Comparison of ENCODE assay signal across 19 mouse cellular contexts in the genomic region with DNA sequence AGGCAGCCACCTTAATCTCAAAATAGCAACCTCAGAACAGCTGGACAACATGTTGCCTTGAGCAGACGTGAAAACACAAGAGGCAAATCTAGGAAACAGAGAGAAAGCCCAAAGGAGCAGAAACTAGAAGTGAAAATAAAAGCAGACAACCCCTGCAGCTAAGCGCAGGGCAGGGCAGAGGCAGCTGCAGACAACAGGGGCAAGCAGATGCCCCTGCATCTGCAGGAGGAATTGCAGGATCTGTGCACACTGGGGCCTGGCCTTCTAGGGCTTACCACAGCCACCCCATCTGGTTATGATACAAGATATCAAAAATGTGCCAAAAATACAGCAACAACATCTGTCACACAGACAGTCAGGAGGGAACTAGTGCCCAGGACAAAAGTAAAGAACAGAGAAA.
"Had no signal": no experiment of that assay in that cellular context is flagged by ENCODE, and none has a peak within 500 bp of the region (broad histone marks: within the 10 kb centered on the region; RNA-seq: fewer than 3 reads in every experiment).

No protein-coding gene starts in this region.

- ATAC-seq: intestine, embryonic 16.5 days; liver, postnatal 0 days; lung, postnatal 0 days had no signal

- H3K9ac ChIP-seq: liver, embryonic 14.5 days; liver, postnatal 0 days; lung, embryonic 14.5 days; neural tube, embryonic 12.5 days; neural tube, embryonic 15.5 days had no signal

- H3K27me3 ChIP-seq: megakaryocyte, embryonic 14.5 days; neural tube, embryonic 12.5 days; neural tube, embryonic 15.5 days had no signal

- H3K4me2 ChIP-seq: liver, embryonic 11.5 days; lung, embryonic 14.5 days; neural tube, embryonic 12.5 days; neural tube, embryonic 15.5 days had no signal

- DNase-seq: kidney, adult 18-20 months; kidney, postnatal 10 days; kidney, postnatal 36 days; liver, postnatal 0 days; lung, embryonic 14.5 days; right cerebral cortex, adult 18-20 months; right cerebral cortex, postnatal 14 days; right cerebral cortex, postnatal 4 days; thymus, postnatal 36 days had no signal

- H3K9me3 ChIP-seq: megakaryocyte, embryonic 14.5 days; midbrain, embryonic 10.5 days; neural tube, embryonic 12.5 days; neural tube, embryonic 15.5 days had no signal

- H3K4me1 ChIP-seq: midbrain, embryonic 10.5 days; neural tube, embryonic 12.5 days had no signal

- H3K27ac ChIP-seq: liver, embryonic 14.5 days; macrophage; midbrain, embryonic 10.5 days; neural tube, embryonic 12.5 days; neural tube, embryonic 15.5 days; stomach, postnatal 0 days had no signal

- H3K4me3 ChIP-seq: megakaryocyte, embryonic 14.5 days; midbrain, embryonic 10.5 days; neural tube, embryonic 12.5 days; neural tube, embryonic 15.5 days had no signal
